Mouse (Mus musculus) adrenal gland, adult 2 months (tissue): ENCODE measurements around the gene Slc25a28. TPM values are rescaled to one million over a fixed set of nuclear protein-coding genes. Genes with fewer than 3 reads are reported as not detected.

Experiments
- DNase-seq: peaks from one replicate; pipeline ENCODE4 v3.0.0; 2021
- polyA plus RNA-seq: library from polyadenylated mRNA; depleted of rRNA; stranded (reverse); fragments of >200 nt; gene quantifications from 2 replicates; pipeline ENCODE4 v1.2.3, GENCODE M21; 2012
- total RNA-seq, 2 experiments: library from RNA; stranded (reverse); gene quantifications; 2 replicates each; pipeline ENCODE4 v1.2.3; 2021

Gene Slc25a28
- total and polyA plus RNA-seq, 3 experiments, result 62.3 to 111 (median 73.1) TPM

DNA sequence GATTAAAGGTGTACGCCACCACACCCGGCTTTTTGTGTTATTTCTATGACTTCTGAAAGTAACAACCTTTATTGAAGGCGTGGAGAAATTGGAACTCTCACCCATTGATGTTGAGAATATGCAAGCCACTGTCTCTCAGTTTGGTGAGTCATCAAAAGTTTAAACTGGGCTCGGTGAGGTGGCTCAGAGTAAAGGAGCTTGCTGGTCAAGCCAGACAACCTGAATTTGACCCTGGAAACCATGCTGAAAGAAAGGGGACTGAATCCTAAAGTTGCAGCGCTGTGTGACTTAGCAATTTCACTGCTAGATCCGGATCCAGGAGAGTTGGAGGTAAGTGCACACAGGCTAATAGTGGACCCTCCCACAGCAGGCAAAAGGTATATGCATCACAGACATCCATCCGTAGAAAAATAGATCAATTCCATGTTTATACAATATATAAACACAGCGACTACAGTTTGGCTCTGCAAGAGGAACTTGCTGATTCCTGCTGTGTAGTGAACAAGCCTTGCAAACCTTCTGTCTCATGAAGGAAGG is 3.9 kb upstream of the Slc25a28 start:
- no peak for DNase-seq

DNA sequence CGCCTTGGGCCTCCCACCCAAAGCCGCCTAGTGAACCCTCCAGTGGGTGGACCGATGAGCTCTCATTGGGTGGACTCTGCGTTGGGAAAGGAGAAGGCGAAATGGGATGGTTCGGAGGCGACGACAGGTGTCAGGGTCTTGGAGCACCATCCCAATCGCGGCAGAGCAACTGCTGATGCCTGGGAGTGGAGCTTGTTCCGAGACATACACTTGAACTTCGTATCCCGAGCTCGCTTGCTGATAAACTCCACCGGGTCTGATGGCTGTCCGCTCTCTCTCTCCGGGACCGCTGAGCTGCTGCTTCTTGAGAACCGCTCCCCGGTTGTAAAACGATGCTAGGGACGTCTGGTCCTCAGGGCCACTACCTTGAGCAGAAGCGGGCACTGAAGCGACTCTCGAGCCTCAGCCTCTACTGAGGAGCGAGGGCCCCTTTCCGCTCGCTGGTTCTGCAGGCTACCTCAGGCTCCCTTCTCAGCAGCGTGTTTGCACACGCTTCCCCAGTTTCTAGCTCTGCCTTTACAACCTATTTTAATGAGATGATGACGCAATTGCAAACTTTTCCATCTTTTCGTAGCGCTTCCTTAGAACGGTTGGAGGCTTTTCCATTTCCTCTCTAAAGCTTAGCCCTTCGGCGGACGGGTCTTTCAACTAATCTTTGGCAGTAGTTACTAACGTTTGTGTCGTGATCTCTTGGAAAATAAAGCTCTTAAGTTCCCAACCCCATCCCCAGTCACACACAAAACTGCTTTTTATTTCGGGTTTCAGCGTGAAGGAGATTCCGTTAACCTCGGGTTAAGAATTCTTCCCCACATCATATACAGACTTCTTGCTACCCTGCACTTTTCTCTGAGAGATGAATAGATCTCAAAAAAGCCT is 1.1 kb upstream of the Slc25a28 start:
- no peak for DNase-seq

- DNase-seq, result no peak
These were observed 378 bp downstream of the Slc25a28 start for GRCm38 (mm10) chr19:43674316-43674689.

DNA sequence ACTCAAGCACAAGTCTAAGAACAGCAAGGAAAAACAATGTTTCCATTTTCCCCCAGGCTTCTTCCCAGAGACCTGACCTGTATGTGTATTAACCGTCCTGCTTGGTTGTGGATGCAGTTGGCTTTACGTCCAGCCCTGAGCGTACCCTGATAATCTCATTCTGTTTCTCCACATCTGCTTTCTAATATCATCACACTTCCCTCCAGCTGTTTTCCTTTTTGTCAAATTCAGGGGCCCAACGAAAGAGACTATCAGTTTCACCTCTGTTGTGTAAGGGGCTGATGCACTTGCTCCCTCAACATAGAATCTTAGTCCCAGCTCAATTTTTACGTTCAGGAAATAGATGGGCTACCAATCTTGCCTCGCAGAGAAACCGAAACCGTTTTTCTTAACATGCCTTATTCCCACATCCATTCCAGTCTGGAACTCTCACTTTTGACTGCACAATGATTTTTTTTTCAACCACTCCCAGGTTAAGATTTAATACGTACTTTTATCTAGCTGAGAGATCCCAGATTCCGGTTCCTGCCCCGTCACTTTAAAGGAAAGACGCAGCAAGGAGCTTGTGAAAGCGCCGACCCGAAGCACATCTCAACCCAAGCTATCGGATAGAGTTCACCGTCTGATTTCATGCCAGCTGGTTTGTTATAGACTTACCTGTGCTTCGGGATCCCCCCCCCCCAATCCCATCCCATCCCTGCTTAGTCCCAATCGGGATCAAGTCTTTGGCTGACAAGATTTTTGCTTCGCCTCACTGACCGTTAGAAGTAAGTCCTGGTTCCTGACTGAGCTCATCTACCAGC is 967 bp downstream of the Slc25a28 start:
- peak; percentile 50 for DNase-seq

DNA sequence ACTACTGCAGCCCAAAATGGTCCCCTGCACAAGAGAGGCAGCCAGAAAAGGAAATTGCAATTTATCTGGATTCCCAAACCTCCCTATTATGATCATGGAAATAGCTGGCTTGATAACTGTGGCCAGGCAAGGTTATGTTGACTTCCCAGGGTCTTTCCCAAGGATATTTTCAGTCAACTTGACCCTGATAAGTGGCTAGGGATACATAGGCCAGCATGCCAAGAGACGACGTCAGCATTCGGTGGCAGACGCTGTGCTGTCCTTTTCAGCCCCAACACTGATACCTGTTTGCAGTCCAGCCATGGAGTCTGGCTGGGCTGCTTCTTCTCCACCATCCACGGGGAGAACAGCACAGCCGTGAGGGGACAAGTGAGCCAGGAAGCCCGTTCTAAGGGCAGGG is 3.6 kb downstream of the Slc25a28 start:
- peak; percentile 75 for DNase-seq

DNA sequence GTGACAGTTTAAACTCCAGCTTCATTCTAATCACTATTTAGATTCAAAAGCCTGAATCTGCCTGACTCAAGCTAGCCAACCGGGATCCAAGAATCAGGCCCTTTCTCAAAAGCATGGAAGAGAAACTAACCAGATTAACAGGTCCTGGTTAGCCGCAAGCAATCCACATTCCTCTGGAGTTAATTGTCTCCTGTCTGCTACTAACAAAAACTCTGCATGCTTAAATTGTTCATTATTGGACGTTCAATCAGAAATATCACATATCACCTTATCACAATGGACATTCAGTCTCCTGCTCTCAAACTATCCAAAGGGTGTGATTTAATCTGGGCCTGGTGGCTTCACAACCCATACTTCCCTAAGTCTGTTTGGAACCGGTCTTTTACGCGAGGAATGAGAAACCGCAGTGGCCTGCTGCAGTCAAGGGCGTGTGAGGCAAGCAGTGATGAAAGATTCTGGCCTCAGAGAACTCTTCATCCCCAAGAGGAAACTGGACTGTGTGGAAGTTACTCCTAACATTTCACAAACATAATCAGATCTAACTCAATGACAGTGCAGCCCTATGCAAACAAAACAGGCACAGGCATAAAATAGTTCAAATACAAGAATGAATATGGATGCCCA is 5.4 kb downstream of the Slc25a28 start:
- DNase-seq, result peak; percentile 77

- DNase-seq, result no peak
These were observed 7.3 kb downstream of the Slc25a28 start for GRCm38 (mm10) chr19:43667430-43667809.

GRCm38 (mm10) chr19:43666661-43667429 is 7.8 kb downstream of the Slc25a28 start:
- peak; percentile 81 for DNase-seq

DNA sequence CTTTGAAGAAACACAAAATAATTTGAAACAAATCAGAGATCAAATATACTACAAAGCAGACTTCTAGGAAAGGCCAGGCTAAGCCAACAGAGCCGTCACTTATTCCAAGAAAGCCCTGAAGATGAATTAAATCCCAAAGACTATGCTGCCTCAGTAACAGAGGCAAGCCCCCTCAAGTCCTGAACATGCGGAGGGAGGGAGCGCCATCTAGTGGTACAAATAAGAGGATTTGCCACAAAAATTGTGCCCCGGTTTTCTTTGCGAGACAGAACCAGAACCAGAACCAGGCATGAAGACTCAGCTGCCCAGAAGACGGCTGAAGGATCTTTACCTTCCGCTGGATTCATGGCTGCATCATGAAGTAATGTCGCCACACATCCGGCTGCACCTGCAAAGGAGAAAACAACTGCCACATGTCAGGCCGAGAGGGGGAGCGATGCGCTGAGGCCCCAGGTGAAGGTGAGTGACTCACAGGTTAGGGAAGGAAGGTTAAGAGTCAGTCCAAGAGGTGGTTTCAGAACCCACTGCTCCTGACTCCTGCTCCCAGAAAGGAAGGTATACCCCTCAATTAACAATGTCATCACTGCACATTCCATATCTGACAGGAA is 9.1 kb downstream of the Slc25a28 start:
- DNase-seq, result no peak

DNA sequence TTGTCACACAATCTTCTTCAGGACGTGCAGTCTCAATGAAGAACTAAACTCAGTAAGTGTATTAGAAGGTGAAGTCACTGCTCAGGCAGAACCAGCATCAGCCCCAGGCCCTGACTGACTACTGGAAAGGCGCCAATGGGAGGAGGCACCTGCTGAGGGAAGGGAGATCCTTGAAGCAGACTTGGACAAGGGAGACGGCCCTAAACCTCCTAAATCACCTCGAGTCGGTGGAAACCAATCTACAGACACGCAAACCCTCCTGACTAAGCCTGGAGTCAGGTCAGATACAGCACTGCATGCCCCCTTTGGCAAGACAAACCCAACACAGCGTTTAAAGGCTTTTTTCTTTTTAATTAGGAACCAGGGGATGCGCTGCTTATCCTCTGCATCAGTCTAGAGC is 11.2 kb downstream of the Slc25a28 start:
- DNase-seq, result no peak

DNA sequence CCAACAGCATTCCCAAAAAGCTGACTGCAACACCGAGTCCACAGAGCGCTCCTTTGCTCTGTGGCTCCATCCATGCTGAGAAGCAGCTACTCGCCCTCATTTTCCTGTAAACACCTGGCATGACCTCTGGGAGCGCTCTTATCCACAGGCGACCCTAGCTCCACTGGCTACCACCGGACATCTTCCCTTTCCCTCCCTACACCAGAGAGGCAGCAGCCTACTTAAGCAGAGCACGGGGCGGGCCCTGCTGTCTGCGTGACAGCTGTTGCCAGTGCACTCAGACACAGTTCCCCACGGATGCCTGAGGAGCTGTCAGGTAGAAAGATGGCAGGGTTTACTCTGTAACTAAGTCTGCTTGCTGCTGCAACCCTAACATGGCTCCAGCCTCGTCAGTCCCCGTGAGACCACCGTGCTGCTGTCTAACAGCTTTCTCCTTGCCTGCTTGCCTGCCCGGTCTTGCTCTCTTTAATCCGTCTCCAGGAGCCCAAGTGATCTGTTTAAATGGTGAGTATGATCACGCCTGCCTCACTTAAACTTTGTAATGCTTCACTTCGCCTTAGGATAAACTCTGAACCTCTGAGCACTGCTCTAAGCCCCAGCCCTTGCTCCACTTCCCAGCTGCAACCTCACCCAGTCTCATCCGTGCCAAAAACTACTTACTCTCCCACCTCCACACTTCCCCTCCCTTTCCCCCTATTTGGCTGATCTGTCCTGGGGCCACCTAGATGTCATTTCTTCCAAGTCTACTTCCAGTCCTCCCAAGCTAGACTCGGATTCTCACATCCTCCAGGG is 12.3 kb downstream of the Slc25a28 start:
- no peak for DNase-seq

DNA sequence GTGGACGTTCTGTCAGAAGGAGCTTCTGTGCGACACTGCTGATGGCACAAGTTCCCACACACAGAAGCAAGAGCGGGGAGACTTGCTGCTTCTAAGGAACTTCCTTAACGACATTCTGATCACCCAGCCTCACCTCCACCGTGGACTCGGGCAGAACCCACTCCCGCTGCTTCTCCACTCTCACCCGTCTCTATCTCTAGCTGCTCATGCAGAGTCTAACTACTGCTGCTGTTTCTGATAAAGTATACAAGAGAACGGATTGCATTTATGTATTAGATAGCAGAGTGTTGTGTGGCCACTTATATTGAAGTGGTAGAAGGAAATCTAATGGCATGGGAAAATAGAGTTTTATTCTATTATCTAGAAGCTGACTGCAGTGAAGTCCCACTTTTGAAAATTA is 13.9 kb downstream of the Slc25a28 start:
- no peak for DNase-seq

DNA sequence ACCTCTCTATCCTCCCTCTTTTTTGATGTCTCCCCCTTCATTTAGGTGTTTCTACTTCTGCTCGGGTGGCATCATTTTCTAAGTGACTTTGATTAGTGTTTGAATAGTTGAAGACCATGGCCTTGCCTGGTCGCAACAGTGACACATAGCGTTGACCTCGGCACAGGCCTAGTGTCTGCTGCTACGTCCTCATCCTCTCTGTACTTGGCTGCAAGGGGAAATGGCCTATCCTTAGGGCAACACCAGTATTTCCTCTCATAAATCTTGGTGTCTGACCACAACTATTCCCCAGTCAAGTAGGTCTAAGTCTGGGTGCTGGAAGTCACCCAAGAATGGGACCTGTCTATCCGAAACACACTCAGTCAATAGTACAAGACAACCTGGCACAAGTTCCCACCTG is 15.0 kb downstream of the Slc25a28 start:
- peak; percentile 53 for DNase-seq

DNA sequence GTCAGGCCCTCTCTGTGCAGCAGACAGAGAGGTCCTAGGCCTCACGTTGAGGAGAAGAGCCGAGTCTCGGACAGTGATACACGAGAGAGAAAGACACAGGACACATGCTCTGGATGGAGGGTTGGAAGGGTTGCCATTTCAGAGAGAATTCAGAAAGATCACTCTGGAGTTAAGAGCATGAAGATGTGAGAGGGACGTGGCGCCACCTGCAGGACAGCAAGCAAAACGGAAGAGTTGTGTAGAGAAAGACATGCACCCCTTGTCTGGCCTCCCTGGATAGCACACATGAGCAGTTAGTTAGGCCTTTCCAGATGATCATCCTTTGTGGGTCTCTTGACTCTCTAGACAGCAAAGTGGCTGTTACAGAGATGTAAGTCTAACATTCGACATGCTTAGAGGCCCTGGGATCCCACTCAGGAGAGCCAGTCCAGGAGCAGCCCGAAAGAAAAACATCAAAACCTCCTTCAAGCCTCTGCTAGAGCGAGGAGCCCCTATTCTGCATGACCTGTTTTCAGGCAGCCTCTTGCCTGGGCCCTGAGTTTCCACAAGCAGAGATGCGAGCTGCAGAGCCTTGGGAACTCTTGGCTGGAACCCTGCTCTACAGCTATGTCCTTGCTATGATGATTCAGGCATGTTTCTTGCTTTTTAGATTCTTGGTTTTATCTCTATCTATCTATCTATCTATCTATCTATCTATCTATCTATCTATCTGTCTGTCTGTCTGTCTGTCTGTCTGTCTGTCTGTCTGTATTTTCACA is 18.8 kb downstream of the Slc25a28 start:
- DNase-seq, result no peak

DNA sequence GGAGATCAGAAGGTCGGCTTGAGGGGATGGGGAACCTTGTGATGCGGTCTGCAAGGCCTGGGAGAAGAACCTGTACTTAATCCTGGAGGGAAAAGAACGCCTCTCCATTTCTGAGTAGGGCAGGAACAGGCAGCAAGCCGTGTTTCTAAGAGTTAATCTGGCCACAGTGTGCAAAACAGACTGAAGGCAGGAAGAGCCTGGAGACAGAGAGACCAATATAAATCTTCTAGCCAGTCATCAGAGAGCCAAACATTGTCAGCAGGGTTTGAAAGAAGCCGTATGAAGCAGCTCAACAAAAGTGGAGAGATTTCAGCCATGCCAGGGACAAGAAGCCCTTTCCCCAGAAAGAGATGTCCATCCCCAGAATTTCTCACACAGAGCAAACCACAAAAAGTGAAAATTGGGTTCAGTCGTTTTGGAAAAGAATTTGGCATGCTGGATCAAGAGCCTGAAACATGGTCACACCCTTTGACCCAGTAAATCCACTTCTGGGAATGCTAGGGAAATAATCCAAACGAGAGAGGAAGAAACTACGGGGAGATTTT is 23.4 kb downstream of the Slc25a28 start:
- no peak for DNase-seq

DNA sequence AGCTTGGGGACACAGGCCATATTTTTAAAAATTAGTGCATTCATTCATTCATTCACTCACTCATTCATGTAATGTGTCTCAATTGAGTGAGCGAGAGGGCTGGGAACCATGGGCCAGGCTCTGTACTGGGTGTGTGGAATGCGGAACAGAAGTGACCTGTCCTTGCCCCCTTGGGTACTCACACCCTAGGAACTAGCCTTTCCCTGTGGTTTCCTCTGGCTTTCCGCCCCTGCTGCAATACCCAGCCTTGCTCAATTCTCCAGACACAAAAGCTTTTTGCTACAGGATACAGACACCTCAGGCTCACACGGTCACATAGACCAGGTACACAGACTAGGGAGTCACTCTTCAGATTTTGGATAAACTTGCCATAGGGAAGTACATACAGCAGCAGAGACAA is 26.3 kb downstream of the Slc25a28 start:
- DNase-seq, result peak; percentile 37

DNA sequence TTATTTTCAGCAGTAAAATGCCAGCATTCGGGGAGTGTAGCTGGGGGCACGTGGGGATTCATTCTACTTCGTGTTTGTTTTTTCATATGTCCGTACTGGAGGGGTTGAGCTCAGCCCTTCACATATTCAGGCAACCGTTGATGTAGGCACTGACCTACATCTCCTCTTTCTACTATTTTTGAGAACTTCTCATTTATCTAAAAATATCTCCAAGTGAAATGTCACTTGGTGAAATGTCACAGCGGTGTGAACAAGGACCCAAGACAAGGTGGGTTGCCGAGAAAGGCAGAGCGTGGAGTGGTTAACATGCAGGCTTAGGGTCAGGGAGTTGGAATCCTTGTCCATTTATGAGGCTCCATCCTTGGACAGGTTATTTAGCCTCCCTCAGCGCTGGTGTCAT is 27.4 kb downstream of the Slc25a28 start:
- DNase-seq, result no peak

DNA sequence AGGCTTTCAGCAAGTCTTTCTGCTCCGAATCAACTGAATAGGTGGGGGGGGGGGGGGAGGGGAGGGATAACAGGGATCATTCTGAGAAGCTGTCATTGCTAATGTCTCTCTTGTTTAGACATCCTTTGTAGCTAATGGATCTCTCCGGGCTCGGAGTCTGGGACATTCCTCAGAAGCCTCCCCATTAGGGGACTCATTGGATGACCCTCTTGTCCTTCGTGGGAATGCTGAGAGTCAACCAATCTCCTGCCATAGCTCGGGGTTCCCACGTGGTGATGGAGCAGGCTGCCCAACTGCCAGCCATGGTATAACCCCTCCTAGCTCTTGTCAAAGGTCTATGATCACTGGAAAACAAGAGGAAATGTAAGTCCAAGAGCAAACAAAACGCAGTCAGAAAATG is 27.8 kb downstream of the Slc25a28 start:
- DNase-seq, result no peak

DNA sequence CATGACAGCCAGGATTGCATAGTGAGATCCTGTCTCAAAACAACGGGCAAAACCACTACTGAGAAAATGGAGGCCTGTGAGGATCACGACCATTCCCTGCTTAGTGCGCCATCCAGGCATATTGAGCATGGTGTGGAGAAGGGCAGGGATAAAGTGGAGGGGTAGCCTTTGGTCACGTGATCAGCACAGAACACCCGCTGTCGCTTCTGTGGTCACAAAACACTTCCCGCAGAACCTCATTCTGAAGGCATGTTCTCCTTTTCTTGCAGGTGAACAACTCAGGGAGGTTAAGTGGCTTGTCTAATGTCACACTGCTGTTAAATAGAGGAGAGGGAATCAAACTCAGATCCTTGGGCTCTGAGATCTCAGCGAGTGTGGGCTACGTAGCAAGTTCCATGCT is 29.2 kb downstream of the Slc25a28 start:
- no peak for DNase-seq
